8 mouse cellular contexts compared by ENCODE assay signal in genomic region chr8:70302358-70302890, GRCm38 (mm10). TPM values are rescaled to one million over a fixed set of nuclear protein-coding genes. Genes with fewer than 3 reads are reported as not detected.
DNase-seq lines count a peak whose midpoint lies in the region; ATAC-seq and TF ChIP-seq lines count a peak whose summit lies in the region.

Gene Ddx49, minus strand, starts transcription at chr8:70302489.
Gene Cope, plus strand, starts transcription at chr8:70302518.

- H3K27ac ChIP-seq in bone marrow, adult 2 months (ENCODE audit: control insufficient read depth, insufficient read depth, low read depth, low read length, poor library complexity): peak within 1 kb of the TSS; percentile 7
- peak within 1 kb of the TSS; percentile 90 for H3K27ac ChIP-seq in embryonic facial prominence, embryonic 15.5 days (replicated peaks)
- peak within 1 kb of the TSS; percentile 82 for H3K27ac ChIP-seq in limb, embryonic 14.5 days (replicated peaks; ENCODE audit: low read depth, low read length)
- H3K27ac ChIP-seq in midbrain, postnatal 0 days (ENCODE audit: low read depth, low read length): peak within 1 kb of the TSS; percentile 62

- peaks cover 3% of the 10 kb centered on the region; the same call in 1 of the 2 replicates for H3K4me1 ChIP-seq in bone marrow, adult 2 months (ENCODE audit: control insufficient read depth, insufficient read depth, low read length)
- peaks cover 31% of the 10 kb centered on the region for H3K4me1 ChIP-seq in embryonic facial prominence, embryonic 15.5 days
- H3K4me1 ChIP-seq in limb, embryonic 14.5 days (ENCODE audit: control insufficient read depth, insufficient read depth, low read length): peaks cover 14% of the 10 kb centered on the region
- peaks cover 11% of the 10 kb centered on the region for H3K4me1 ChIP-seq in midbrain, postnatal 0 days (ENCODE audit: insufficient read depth, low read length)

- whole genome bisulfite sequencing in bone marrow, adult 2 months: under 1% methylated on average over 40 of the region's 40 CpGs
- under 1% methylated on average over 40 of the region's 40 CpGs for WGBS in embryonic facial prominence, embryonic 15.5 days
- WGBS in limb, embryonic 14.5 days: 0% methylated on average over 40 of the region's 40 CpGs
- WGBS in midbrain, postnatal 0 days: under 1% methylated on average over 40 of the region's 40 CpGs

- H3K9me3 ChIP-seq in embryonic facial prominence, embryonic 15.5 days (replicated peaks): no peaks in the 10 kb centered on the region
- H3K9me3 ChIP-seq in limb, embryonic 14.5 days (ENCODE audit: control insufficient read depth, low read length): no peaks in the 10 kb centered on the region
- no peaks in the 10 kb centered on the region for H3K9me3 ChIP-seq in midbrain, postnatal 0 days (ENCODE audit: low read length)

- ATAC-seq in embryonic facial prominence, embryonic 15.5 days (ENCODE audit: insufficient number of reproducible peaks, low FRiP score, low TSS enrichment, low read depth): peak; percentile 88
- ATAC-seq in limb, embryonic 14.5 days (ENCODE audit: low FRiP score, low read depth): peak; percentile 94
- peak; percentile 89 for ATAC-seq in midbrain, postnatal 0 days (ENCODE audit: low FRiP score)

- H3K27me3 ChIP-seq in embryonic facial prominence, embryonic 15.5 days: no peaks in the 10 kb centered on the region
- no peaks in the 10 kb centered on the region for H3K27me3 ChIP-seq in limb, embryonic 14.5 days (ENCODE audit: control insufficient read depth, insufficient read depth, low read length)
- no peaks in the 10 kb centered on the region for H3K27me3 ChIP-seq in midbrain, postnatal 0 days (ENCODE audit: insufficient read depth, low read length)

- TF ChIP-seq CTCF in bone marrow, adult 2 months (IDR thresholded peaks at IDR 0.05; ENCODE audit: control insufficient read depth, insufficient read depth, low read length): no peak
- TF ChIP-seq CTCF in midbrain, postnatal 0 days (IDR thresholded peaks at IDR 0.05): no peak

- H3K4me3 ChIP-seq in bone marrow, adult 2 months (replicated peaks; ENCODE audit: control insufficient read depth, low read depth, low read length): peak within 1 kb of the TSS; percentile 77
- peak within 1 kb of the TSS; percentile 98 for H3K4me3 ChIP-seq in embryonic facial prominence, embryonic 15.5 days (replicated peaks)
- peak within 1 kb of the TSS; percentile 91 for H3K4me3 ChIP-seq in limb, embryonic 14.5 days (replicated peaks; ENCODE audit: low read length)
- peak within 1 kb of the TSS; percentile 78 for H3K4me3 ChIP-seq in midbrain, postnatal 0 days (ENCODE audit: low read depth, low read length)

- H3K9ac ChIP-seq in embryonic facial prominence, embryonic 15.5 days: peak within 1 kb of the TSS; percentile 87
- H3K9ac ChIP-seq in limb, embryonic 14.5 days (ENCODE audit: low read depth, low read length, severe bottlenecking): peak within 1 kb of the TSS; percentile 72
- peak within 1 kb of the TSS; percentile 75 for H3K9ac ChIP-seq in midbrain, postnatal 0 days (replicated peaks; ENCODE audit: low read length, poor library complexity, severe bottlenecking)

- H3K36me3 ChIP-seq in embryonic facial prominence, embryonic 15.5 days: peaks cover 53% of the 10 kb centered on the region
- peaks cover 56% of the 10 kb centered on the region for H3K36me3 ChIP-seq in limb, embryonic 14.5 days (ENCODE audit: control insufficient read depth, insufficient read depth, low read length)
- H3K36me3 ChIP-seq in midbrain, postnatal 0 days (ENCODE audit: insufficient read depth, low read length): peaks cover 39% of the 10 kb centered on the region

- peak; percentile 75; the same call in 1 of the 2 replicates for TF ChIP-seq POLR2A in bone marrow, adult 2 months (IDR thresholded peaks at IDR 0.05; ENCODE audit: borderline replicate concordance, control insufficient read depth, low read depth, low read length)
- 0 out of 2 replicates have a peak, but pooled peaks have one; percentile 4 for TF ChIP-seq POLR2A in limb, embryonic 14.5 days (IDR thresholded peaks at IDR 0.05; ENCODE audit: borderline replicate concordance, extremely low read depth, insufficient read depth, insufficient read length)

- peak; percentile 97 for DNase-seq in 416B (ENCODE audit: low read depth)
- DNase-seq in heart, adult 8-10 months (ENCODE audit: low spot score): peak; percentile 96
- DNase-seq in kidney, adult 9 months: peak; percentile 96
- DNase-seq in limb, embryonic 14.5 days (ENCODE audit: low spot score): peak; percentile 97
- DNase-seq in midbrain, postnatal 0 days (ENCODE audit: low spot score): peak; percentile 97
- DNase-seq in spleen, postnatal 14 days (ENCODE audit: low spot score in 2 of 2): peak; percentile 80 to 91

- peak within 1 kb of the TSS; percentile 82 for H3K4me2 ChIP-seq in embryonic facial prominence, embryonic 15.5 days (replicated peaks)
- H3K4me2 ChIP-seq in limb, embryonic 14.5 days (replicated peaks; ENCODE audit: low read depth, low read length, severe bottlenecking): peak within 1 kb of the TSS; percentile 77
- peak within 1 kb of the TSS; percentile 91 for H3K4me2 ChIP-seq in midbrain, postnatal 0 days (ENCODE audit: low read depth, low read length, poor library complexity, severe bottlenecking)

RNA-seq across cellular contexts. Expression of gene Ddx49, which starts in this region (rescaled TPM):
- 32.3 and 33.4 TPM in 2 replicates for polyA plus RNA-seq in bone marrow, adult 2 months (2011; ENCODE audit: insufficient read depth, insufficient read length, low replicate concordance, missing spikeins)
- 50.2 and 52.1 TPM in 2 replicates for polyA plus RNA-seq in embryonic facial prominence, embryonic 15.5 days (2015; fragmentation: Nextera tagmentation; extraction: Ambion mirVana)
- 10 to 100 TPM; 26.0 to 34.5 (median 31.9) TPM for total RNA-seq in heart, adult 8-10 months (2022)
- polyA plus RNA-seq in limb, embryonic 14.5 days (2012; rRNA removed): 58.1 and 66.2 TPM in 2 replicates
- polyA plus RNA-seq in limb, embryonic 14.5 days (2014; fragmentation: Nextera tagmentation; extraction: Ambion mirVana): 52.9 and 55.4 TPM in 2 replicates
- 43.6 and 46.3 TPM in 2 replicates for total RNA-seq in midbrain, postnatal 0 days (2014; rRNA removed)
- polyA plus RNA-seq in midbrain, postnatal 0 days (2015; fragmentation: Nextera tagmentation; extraction: Ambion mirVana): 41.2 and 47.0 TPM in 2 replicates

RNA-seq across cellular contexts. Expression of gene Cope, which starts in this region (rescaled TPM):
- polyA plus RNA-seq in bone marrow, adult 2 months (2011; ENCODE audit: insufficient read depth, insufficient read length, low replicate concordance, missing spikeins): 85.8 and 91.7 TPM in 2 replicates
- 377 and 397 TPM in 2 replicates for polyA plus RNA-seq in embryonic facial prominence, embryonic 15.5 days (2015; fragmentation: Nextera tagmentation; extraction: Ambion mirVana)
- total RNA-seq in heart, adult 8-10 months (2022): 100 to 1,000 TPM; 148 to 165 (median 161) TPM
- polyA plus RNA-seq in limb, embryonic 14.5 days (2012; rRNA removed): 379 and 443 TPM in 2 replicates
- 340 and 371 TPM in 2 replicates for polyA plus RNA-seq in limb, embryonic 14.5 days (2014; fragmentation: Nextera tagmentation; extraction: Ambion mirVana)
- total RNA-seq in midbrain, postnatal 0 days (2014; rRNA removed): 97.1 and 106 TPM in 2 replicates
- polyA plus RNA-seq in midbrain, postnatal 0 days (2015; fragmentation: Nextera tagmentation; extraction: Ambion mirVana): 264 and 291 TPM in 2 replicates

Comparison
In these comparisons a context has a peak if more than half of its experiments do, and no peak if none do; other contexts are left out.
1. Peak in every context shown above with its lines: DNase-seq, ATAC-seq, H3K4me3 ChIP-seq and H3K27ac ChIP-seq.
2. H3K27ac ChIP-seq: peak in every context shown above with its lines; median percentile 90 in embryonic facial prominence, embryonic 15.5 days; 82 in limb, embryonic 14.5 days; 62 in midbrain, postnatal 0 days; 7 in bone marrow, adult 2 months.